Mouse (Mus musculus): ENCODE results near the gene Cd55b.
"Not testable (repeated sequence)": the region's sequence is repeated elsewhere in the genome, so short reads cannot be mapped to it uniquely, and the experiment has no call there.

The Cd55b gene

GRCm38 (mm10) chr1:130422664-130423111, at the start of gene Cd55b:
Gene Cd55b, minus strand, starts transcription at chr1:130423009.
- no peak for DNase-seq (ENCODE audit: low spot score in 2 of 2)

DNA sequence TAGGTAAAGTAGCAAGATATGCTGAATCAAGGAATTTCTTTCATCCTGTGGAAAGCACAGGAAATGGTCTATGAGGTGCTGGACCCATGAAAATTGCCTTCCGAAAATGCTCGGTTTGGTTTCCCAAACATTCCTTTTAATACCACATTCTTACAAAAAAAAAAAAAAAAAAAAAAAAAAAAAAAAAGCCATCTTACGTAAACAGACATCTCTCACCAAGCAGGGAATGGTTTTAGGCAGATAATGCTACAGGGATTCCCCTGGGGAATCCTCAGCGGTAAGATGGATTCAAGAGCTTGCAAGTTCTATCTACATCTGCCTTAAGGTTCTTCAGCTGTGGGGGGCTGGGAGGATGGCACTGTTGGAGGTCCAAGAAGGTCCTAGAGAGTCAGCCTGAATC, 47.3 kb upstream of the Cd55b start:
- no peak for DNase-seq (ENCODE audit: low spot score in 2 of 2)

DNA sequence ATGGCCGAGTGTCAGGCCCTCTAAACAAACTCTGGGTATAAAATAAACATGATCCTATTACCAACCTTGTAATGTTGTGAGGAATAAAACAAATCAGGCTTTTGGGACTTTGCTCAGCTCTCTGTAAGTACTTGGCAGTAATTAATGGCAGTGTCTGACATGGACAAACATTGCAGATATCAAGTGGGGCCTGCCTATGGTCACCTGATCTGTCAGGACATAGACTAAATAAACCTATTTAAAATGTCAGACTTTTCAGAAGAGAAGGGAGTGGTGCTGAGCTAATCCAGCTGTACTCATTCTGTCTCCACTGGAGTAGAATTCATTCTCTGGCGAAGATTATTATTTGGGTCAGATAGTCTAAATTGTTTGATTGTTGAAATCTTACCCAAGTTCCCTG, 44.6 kb upstream of the Cd55b start:
- no peak for DNase-seq (ENCODE audit: low spot score in 2 of 2)

DNA sequence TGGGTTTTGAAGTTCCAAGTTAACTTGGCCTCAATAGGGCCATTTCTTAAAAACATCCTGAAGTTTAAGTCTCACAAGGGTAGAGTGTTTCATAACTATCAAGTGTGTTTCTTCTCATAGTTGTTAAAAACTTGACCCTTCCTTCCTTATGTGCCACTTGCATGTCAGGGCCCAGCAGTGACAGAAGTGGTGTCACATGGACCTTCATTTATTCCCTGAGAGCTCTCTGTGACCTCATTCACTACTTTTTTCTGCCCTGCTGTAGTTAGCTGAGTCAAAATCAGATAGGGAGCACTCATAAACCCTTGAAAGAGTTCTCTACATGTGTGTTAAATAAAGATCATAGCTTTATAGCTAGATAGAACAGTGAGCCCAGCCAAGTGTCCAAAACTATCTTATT, 41.4 kb upstream of the Cd55b start:
- DNase-seq (ENCODE audit: low spot score in 2 of 2), result no peak

DNA sequence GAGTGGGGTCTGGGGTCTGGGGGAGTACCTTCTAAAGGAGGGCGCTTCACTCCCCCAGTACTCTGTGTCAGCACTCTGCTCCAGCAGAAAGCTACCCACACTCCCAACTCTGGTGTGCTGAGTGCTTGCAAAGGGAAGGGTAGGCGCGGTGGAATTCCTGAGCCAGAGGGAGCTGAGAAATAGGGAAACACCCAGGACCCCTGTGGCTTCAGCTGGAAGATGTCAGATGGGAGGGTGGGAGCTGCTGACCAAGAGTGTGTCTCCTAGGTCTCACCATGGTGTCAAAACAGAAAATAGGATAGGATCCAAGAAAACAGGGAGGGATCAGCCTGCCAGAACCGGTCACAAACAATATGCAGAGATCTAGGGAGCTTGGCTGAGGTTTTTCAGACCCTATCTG, 40.1 kb upstream of the Cd55b start:
- DNase-seq (ENCODE audit: low spot score in 2 of 2), result no peak

DNA sequence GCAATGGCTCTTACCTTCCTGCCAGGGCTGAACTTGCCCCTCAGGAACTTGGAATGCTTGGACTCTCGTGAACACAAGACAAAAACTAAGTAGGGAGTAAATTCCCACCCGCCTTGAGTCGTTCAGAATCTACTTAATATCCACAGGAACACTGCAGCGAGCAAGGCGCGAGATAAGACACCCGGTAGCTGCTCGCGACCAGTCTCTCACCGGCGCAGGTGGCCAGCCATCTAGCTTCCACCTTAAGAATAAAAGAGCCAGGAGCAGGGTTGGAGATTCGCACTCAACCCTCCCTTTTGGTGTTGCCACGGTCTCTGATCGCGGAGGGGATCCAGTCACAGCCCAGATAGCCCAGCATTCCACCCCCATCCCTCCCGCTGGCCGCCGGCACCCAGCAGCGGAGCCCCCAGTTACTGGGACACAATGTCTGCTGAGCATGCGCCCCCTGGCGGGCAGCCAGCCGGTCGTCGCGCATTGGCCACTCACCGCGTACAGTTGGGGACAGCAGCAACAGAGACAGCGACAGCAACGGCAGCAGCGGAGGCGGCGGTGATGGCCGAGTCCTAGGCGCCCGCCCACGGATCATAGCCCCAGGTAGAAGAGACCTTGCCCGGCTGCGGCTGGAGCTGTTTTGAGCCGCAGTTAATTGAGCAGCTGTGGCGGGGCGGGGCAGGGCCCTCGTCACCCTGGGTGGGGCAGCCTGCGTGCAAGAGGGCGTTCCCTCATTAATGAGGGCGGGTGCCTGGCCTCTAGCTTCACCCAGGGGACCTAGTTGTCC, 39.5 kb upstream of the Cd55b start, which contains the start of gene Cd55:
Gene Cd55 (minus strand): TSS at position 661 of the 778 bp plus-strand sequence.
- peak; percentile 92 to 93 for DNase-seq (ENCODE audit: low spot score in 2 of 2)

DNA sequence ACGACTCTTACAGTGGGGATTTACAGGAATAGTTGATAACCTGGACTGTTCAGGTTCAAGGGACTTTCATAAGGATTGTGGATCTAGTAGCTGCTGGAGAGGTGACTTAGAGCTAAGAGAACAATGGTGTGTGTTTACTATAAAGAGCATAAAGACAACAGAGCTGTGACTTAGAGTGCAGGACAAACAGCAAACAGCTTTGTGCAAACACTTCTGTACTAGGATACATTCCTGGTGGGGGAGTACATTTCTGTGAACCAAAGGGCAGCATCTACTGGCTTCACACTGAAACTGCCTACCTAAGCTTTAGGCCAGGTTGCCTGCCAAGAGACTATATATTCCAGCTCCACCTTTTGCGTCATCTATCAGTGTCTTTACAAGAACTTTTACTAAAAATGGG, 32.3 kb upstream of the Cd55b start:
- no peak for DNase-seq (ENCODE audit: low spot score in 2 of 2)

DNA sequence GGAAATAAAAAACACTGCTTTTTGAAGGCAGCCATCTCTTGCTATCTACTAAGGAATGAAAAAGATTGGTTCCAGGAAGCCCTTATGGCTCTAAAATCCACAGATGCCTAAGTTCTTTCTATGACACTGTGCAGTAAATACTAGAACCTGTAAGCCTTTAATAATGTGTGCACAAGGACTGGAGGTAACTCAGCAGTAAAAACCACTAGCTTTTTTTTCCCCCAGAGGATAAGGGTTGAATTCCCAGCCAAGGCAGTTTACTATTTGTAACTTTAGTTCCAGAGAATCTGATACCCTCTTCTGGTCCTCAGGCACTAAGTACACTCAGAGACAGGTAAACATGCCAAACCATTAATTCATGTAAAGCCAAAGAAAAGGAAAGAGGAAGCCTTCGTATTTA, 20.1 kb upstream of the Cd55b start:
- not testable (repeated sequence) for DNase-seq (ENCODE audit: low spot score in 2 of 2)

DNA sequence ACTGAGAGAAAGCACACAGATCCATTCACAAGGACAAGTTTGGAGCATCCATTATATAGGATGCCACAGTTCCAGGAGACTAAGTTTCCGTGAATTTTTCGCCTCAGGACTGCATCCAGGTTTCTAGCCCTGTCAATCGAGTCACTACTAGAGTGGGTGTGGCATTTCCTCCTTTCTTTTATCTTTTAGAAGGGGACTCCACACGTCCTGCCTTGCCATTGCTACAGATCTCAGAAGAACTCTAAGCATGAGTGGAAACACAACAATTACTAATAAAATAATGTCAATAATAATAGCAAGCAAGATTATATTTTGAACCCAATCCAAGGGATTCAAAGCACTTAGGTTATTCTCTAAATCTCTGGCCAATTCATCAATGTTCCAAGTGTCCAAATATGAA, 8.1 kb upstream of the Cd55b start:
- no peak for DNase-seq (ENCODE audit: low spot score in 2 of 2)

DNA sequence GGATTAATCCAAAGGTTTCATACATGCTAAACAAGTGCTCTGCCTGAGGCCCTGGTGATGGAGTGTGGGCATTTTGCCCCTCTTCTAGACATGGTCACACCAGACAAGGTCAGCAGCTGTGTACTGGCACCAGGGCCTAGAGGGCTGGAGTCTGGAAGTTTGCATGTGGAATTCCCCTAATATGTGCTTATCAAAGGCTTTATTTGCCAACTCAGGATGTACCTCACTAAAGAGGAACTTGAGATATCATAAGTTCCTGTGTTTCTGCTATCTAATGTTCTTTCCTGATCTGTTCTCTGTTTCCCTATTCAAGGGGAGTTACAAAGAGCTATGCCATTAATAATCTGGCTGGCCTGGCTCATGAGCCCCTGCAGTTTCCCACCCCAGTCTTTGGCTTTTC, 5.9 kb upstream of the Cd55b start:
- not testable (repeated sequence) for DNase-seq (ENCODE audit: low spot score in 2 of 2)

DNA sequence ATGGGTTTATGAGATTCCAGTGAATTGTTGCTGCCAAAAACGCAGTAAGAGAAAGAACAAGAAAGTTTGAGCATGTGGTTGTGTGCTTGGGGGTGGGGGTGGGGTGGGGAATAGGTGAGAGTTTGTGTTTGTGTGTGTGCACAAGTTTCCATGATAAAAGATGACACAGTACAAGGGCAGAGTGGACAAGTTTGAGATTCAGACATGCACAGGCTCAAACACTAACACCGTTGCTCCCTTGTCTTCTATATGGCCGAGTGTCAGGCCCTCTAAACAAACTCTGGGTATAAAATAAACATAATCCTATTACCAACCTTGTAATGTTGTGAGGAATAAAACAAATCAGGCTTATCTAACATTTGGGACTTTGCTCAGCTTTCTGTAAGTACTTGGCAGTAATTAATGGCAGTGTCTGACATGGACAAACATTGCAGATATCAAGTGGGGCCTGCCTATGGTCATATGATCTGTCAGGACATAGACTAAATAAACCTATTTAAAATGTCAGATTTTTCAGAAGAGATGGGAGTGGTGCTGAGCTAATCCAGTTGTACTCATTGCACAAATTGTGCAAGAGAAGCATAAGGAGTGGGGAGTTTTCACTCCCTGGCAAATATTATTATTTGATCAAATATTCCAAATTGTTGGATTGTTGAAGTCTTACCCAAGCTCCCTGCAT, 4.5 kb upstream of the Cd55b start:
- not testable (repeated sequence) for DNase-seq (ENCODE audit: low spot score in 2 of 2)

GRCm38 (mm10) chr1:130422033-130422432, 776 bp downstream of the Cd55b start:
- DNase-seq (ENCODE audit: low spot score in 2 of 2), result not testable (repeated sequence)

DNA sequence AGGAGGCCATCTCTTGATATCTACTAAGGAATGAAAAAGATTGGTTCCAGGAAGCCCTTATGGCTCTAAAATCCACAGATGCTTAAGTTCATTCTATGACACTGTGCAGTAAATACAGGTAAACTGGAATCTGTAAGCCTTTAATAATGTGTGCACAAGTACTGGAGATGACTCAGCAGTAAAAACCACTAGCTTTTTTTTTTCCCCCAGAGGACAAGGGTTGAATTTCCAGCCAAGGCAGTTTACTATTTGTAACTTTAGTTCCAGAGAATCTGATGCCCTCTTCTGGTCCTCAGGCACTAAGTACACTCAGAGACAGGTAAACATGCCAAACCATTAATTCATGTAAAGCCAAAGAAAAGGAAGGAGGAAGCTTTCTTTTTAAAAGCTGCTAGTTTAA, 25.7 kb downstream of the Cd55b start:
- DNase-seq (ENCODE audit: low spot score in 2 of 2), result not testable (repeated sequence)

- not testable (repeated sequence) for DNase-seq (ENCODE audit: low spot score in 2 of 2)
These were observed 35.5 kb downstream of the Cd55b start for GRCm38 (mm10) chr1:130387282-130387681.

GRCm38 (mm10) chr1:130377726-130378429, 44.9 kb downstream of the Cd55b start:
- no peak for DNase-seq (ENCODE audit: low spot score in 2 of 2)

GRCm38 (mm10) chr1:130374173-130374785, 48.5 kb downstream of the Cd55b start:
- DNase-seq (ENCODE audit: low spot score in 2 of 2), result no peak

GRCm38 (mm10) chr1:130373398-130374083, 49.3 kb downstream of the Cd55b start:
- no peak for DNase-seq (ENCODE audit: low spot score in 2 of 2)

- peak in 1 of 2 experiments; percentile 35 for DNase-seq (ENCODE audit: low spot score in 2 of 2)
These were observed 50.8 kb downstream of the Cd55b start for GRCm38 (mm10) chr1:130371895-130372528.

GRCm38 (mm10) chr1:130371291-130371690, 51.5 kb downstream of the Cd55b start:
- no peak for DNase-seq (ENCODE audit: low spot score in 2 of 2)

DNA sequence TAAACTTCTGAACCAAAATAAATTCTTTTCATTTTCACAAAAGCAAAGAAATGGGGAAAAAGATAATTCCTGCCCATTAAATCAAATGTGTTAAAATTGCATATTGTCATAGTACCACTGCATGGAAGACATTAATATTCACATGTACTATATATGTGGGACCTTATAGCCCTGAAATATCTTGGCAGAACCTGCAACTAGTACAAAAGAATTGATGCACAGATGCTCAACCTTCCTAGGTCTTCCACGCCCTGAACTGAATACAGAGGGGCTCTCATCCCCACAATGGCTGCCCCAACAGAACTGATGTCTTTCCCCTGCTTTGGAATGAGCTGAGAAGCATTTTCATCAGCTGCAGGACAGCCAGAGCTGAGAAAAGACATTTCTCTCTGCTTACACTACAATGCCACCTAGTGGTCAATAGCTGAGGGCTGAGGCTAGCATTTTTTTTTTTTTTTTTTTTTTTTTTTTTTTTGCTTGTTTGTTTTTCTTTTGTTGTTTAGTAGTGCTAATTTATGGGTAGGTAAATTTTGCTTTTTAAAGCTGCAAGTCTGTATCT, 72.7 kb downstream of the Cd55b start:
- DNase-seq (ENCODE audit: low spot score in 2 of 2), result peak in 1 of 2 experiments; percentile 11

GRCm38 (mm10) chr1:130342429-130342828, 80.4 kb downstream of the Cd55b start:
- no peak for DNase-seq (ENCODE audit: low spot score in 2 of 2)
